Mouse (Mus musculus) liver, embryonic 16.5 days (tissue): ENCODE data around the gene Adcy7. TPM values are rescaled to one million over a fixed set of nuclear protein-coding genes. Genes with fewer than 3 reads are reported as not detected.

Source experiments
- ATAC-seq: fragments of 200-750 bp; cut with Nextera tagmentation; 2 replicates; pipeline ENCODE4 v1.8.0; 2017; ENCODE audit warnings: low read depth, mild to moderate bottlenecking, moderate number of reproducible peaks, moderate library complexity
- H3K27ac ChIP-seq: fragments of 300-500 bp; sonication (generic); 2 replicates; pipeline ENCODE4 v1.5.1; 2014; ENCODE audit warnings: mild to moderate bottlenecking, low read length
- H3K27me3 ChIP-seq: fragments of 300-500 bp; sonication (generic); 2 replicates; pipeline ENCODE4 v1.6.1; 2014; ENCODE audit warnings: low read depth, low read length, mixed read lengths; ENCODE audit not compliant: control insufficient read depth, insufficient read depth
- H3K36me3 ChIP-seq: fragments of 300-500 bp; sonication (generic); 2 replicates; pipeline ENCODE4 v1.6.1; 2014; ENCODE audit warnings: mild to moderate bottlenecking; ENCODE audit not compliant: control insufficient read depth, insufficient read depth
- H3K4me1 ChIP-seq: fragments of 300-500 bp; sonication (generic); 2 replicates; pipeline ENCODE4 v1.6.1; 2014; ENCODE audit warnings: low read depth, low read length, mixed read lengths; ENCODE audit not compliant: control insufficient read depth
- H3K4me2 ChIP-seq: fragments of 300-500 bp; sonication (generic); 2 replicates; pipeline ENCODE4 v1.6.1; 2014; ENCODE audit warnings: low read depth, low read length, mixed read lengths
- H3K4me3 ChIP-seq: fragments of 300-500 bp; sonication (generic); 2 replicates; pipeline ENCODE4 v1.5.1; 2014; ENCODE audit warnings: low read depth, mild to moderate bottlenecking, low read length
- H3K9ac ChIP-seq: fragments of 300-500 bp; sonication (generic); 2 replicates; pipeline ENCODE4 v1.6.1; 2014; ENCODE audit warnings: low read depth, low read length
- H3K9me3 ChIP-seq: fragments of 300-500 bp; sonication (generic); replicated peaks from 2 replicates; pipeline ENCODE4 v1.6.1; 2016; ENCODE audit warnings: low read length; ENCODE audit not compliant: control insufficient read depth
- WGBS: fragments of 180-500 bp; shearing (Covaris S2); extraction: QIAGEN DNeasy Blood & Tissue Kit; methylation state at CpG from one replicate; pipeline ENCODE4 v1.1.7; 2014; ENCODE audit not compliant: insufficient replicate concordance; 5-methylcytosine and 5-hydroxymethylcytosine counted together
- polyA plus RNA-seq: library from polyadenylated mRNA; unstranded; fragments of >200 nt; fragmentation: Nextera tagmentation; extraction: Ambion mirVana; gene quantifications from 2 replicates; pipeline ENCODE4 v1.2.1, GENCODE M21; 2015

The Adcy7 gene
- polyA plus RNA-seq, 1 experiment from 2014 or later = 18.5 TPM

DNA sequence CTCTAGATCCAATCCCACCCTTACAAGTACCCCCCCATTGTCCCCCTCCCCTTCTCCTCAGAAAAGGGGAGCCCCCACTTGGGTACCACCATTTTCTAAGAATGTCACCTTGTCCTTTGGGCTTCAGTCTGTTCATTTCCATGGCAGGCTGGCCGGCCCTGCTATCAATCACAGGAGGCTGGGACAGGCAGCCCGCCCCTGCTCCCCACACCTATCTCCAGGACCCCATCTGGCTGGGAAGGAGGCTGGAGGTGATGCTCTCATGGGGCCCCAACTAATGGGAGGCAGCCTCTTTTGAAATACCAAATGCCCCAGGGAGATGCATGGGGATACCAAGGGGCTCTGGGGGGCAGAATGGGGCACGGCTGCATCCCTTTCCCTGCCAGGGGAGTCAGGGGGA is 20.7 kb downstream of the Adcy7 start:
- no peak overlapping the region for H3K4me3 ChIP-seq
- H3K27ac ChIP-seq = 0 out of 2 replicates have a peak overlapping the region, but pooled peaks have one; percentile 42
- H3K27me3 ChIP-seq = no peaks in the 10 kb centered on the region
- no peaks in the 10 kb centered on the region; the same call in 1 of the 2 replicates for H3K36me3 ChIP-seq
- ATAC-seq = no peak
- 39% methylated on average over 3 of the region's 3 CpGs for WGBS
- H3K9ac ChIP-seq = no peak overlapping the region
- H3K9me3 ChIP-seq = no peaks in the 10 kb centered on the region
- peaks cover 55% of the 10 kb centered on the region for H3K4me1 ChIP-seq
- H3K4me2 ChIP-seq = peak overlapping the region; percentile 27; the same call in 1 of the 2 replicates

DNA sequence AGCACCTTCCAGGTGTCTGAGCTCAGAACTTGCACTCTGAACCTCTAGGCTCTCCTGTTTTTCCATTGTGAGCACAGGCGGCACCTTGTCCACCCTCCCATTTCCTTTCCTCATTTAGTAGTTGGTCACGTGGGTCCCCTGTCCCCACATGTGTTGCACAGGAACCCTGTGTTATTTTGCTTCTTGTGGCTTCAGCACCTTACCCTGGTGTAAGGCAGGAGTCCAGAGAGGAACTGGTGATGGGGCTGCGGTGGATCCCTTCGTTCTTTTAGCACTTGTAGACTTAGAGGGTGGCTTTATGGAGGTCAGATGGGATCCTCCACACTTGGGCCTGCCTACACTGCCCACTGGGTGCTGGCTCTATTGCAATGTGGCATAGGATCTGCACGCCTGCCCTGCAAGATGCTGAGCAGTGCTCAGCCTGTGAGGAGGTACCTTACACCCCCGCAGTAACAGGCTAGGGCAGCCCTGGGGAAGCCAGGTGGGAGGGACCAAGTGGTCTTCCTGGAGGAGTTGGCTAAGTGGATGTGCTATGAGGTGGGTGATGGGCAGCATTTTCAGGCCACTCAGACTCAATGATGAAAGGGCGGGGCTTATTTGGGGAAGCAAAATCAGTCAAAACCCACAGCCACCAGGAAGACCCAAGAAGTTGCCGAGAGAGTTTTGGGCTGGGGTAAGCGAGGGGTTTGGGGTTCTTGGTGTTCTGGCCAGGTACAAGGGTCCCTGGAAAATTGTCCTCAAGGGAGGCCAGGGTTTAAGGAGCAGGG is 21.6 kb downstream of the Adcy7 start:
- Histone ChIP-seq H3K4me1 (peaks cover 55% of the 10 kb centered on the region), H3K4me3 (peak overlapping the region; percentile 37), H3K36me3 (no peaks in the 10 kb centered on the region; the same call in 1 of the 2 replicates), H3K9ac (peak overlapping the region; percentile 1; the same call in 1 of the 2 replicates), H3K27ac (peak overlapping the region; percentile 42; the same call in 1 of the 2 replicates), H3K9me3 (no peaks in the 10 kb centered on the region), H3K4me2 (0 out of 2 replicates have a peak overlapping the region, but pooled peaks have one; percentile 27), H3K27me3 (no peaks in the 10 kb centered on the region)
- ATAC-seq = no peak
- WGBS = 29% methylated on average over 9 of the region's 9 CpGs

GRCm38 (mm10) chr8:88294977-88295376 is 22.8 kb downstream of the Adcy7 start:
- Histone ChIP-seq H3K9me3 (no peaks in the 10 kb centered on the region), H3K4me1 (peaks cover 58% of the 10 kb centered on the region), H3K36me3 (no peaks in the 10 kb centered on the region; the same call in 1 of the 2 replicates), H3K27me3 (no peaks in the 10 kb centered on the region), H3K4me3 (peak overlapping the region; percentile 37), H3K4me2 (peak overlapping the region; percentile 27; the same call in 1 of the 2 replicates), H3K27ac (peak overlapping the region; percentile 61), H3K9ac (peak overlapping the region; percentile 1)
- no peak for ATAC-seq
- 42% methylated on average over 2 of the region's 2 CpGs for WGBS

DNA sequence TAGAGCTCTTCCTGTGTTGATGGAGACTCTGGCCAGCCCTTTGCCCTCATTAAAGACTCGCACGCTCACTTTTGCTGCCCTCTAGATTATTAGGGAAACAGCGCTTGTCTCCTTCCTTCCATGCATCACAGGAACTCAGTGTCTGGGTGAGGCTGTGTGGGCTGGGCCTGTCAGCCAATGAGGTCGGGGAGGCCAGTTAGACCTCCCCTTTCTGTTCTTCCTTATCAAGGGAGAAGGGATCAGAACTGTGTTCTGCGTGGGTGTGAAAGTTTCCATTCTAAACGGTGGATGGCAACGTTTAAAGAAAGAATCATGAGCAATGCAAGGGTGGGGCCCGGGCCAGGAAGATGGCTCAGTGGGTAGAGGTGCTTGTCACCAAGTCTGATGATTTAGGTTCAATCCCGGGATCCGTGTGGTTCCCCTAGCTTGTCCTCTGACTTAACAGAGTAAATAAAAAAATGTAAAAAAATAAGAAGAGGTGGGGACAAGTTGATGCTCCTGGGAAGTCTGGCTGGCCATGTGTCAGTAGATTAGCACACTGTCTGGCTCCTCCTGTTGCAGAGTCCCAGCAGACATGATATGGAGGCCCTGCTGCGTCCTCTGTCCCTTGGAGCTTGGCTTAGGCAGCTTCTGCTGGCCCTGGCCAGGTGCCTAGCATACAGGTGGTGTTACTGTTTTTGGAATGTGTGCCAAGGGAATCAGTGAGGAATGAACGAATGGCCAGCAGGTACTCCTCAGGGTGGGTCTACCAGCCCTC is 26.0 kb downstream of the Adcy7 start:
- no peaks in the 10 kb centered on the region for H3K27me3 ChIP-seq
- H3K4me3 ChIP-seq = peak overlapping the region; percentile 0
- H3K9ac ChIP-seq = no peak overlapping the region; the same call in 1 of the 2 replicates
- WGBS = 15% methylated on average over 12 of the region's 12 CpGs
- peak overlapping the region; percentile 91 for H3K27ac ChIP-seq
- peak overlapping the region; percentile 47 for H3K4me2 ChIP-seq
- ATAC-seq = peak; percentile 76
- no peaks in the 10 kb centered on the region; the same call in 1 of the 2 replicates for H3K36me3 ChIP-seq
- H3K4me1 ChIP-seq = peaks cover 81% of the 10 kb centered on the region
- H3K9me3 ChIP-seq = no peaks in the 10 kb centered on the region

GRCm38 (mm10) chr8:88298733-88299103 is 26.5 kb downstream of the Adcy7 start:
- H3K4me2 ChIP-seq = peak overlapping the region; percentile 47
- H3K9me3 ChIP-seq = no peaks in the 10 kb centered on the region
- H3K4me3 ChIP-seq = peak overlapping the region; percentile 0; the same call in 1 of the 2 replicates
- ATAC-seq = no peak
- no peaks in the 10 kb centered on the region; the same call in 1 of the 2 replicates for H3K36me3 ChIP-seq
- 66% methylated on average over 10 of the region's 10 CpGs for WGBS
- no peaks in the 10 kb centered on the region for H3K27me3 ChIP-seq
- peak overlapping the region; percentile 63; the same call in 1 of the 2 replicates for H3K9ac ChIP-seq
- peaks cover 80% of the 10 kb centered on the region for H3K4me1 ChIP-seq
- H3K27ac ChIP-seq = peak overlapping the region; percentile 91

- H3K4me2 ChIP-seq = peak overlapping the region; percentile 65
Measured at GRCm38 (mm10) chr8:88299907-88300603, 27.9 kb downstream of the Adcy7 start.

DNA sequence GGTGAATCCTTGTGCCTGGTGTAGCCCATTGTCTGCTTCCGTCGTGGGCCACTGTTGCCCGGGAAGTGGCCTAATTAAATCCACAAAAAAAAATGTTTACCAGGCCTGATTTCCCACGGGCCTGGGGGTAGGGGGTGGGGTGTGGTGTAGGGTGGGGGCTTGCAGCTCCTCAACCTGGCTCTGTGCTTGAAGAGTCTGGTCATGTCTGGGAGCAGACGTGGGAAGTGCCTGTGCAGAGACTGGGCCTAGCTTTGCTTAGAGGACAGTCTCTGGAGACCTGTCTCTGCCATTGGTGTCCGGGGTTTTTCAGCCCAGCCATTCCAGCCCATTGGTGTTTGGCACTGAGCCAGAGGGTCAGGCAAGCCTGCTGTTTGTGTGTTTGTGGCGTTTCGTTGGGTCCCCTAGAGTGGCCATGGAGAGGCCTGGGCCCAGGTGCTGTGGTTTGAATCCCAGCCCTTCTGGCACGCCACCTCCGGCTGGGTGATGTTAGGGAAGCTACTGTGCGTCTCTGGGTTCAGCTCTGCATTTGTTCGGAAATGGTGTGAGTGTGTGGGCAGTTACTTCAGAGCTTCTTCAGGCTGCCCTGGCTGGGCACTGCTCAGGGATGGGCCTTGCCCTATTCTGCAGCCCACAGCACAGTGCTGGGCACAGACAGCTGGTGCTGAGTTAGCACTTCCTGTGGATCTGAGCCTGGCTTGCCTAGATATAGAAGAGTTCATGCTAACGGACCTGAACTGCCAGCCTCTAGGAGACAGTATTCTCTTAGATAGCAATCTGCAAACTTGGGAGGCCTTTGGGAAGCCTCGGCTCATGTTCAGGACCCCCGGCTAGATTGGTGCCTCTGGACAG is 29.6 kb downstream of the Adcy7 start:
- WGBS = 43% methylated on average over 15 of the region's 15 CpGs
- H3K27me3 ChIP-seq = no peaks in the 10 kb centered on the region
- H3K9me3 ChIP-seq = no peaks in the 10 kb centered on the region
- H3K9ac ChIP-seq = peak overlapping the region; percentile 63
- peak; percentile 45 for ATAC-seq
- H3K27ac ChIP-seq = peak overlapping the region; percentile 91
- peak overlapping the region; percentile 65 for H3K4me2 ChIP-seq
- H3K4me1 ChIP-seq = peaks cover 70% of the 10 kb centered on the region
- peaks cover 12% of the 10 kb centered on the region for H3K36me3 ChIP-seq
- peak overlapping the region; percentile 54 for H3K4me3 ChIP-seq

More at GRCm38 (mm10) chr8:88299907-88300603, 27.9 kb downstream of the Adcy7 start:
- H3K27ac ChIP-seq = peak overlapping the region; percentile 91
- H3K9ac ChIP-seq = peak overlapping the region; percentile 63
- no peaks in the 10 kb centered on the region for H3K9me3 ChIP-seq
- no peaks in the 10 kb centered on the region; the same call in 1 of the 2 replicates for H3K36me3 ChIP-seq
- peaks cover 71% of the 10 kb centered on the region for H3K4me1 ChIP-seq
- peak overlapping the region; percentile 54 for H3K4me3 ChIP-seq
- 18% methylated on average over 10 of the region's 10 CpGs for WGBS
- ATAC-seq = peak; percentile 83
- H3K27me3 ChIP-seq = no peaks in the 10 kb centered on the region

DNA sequence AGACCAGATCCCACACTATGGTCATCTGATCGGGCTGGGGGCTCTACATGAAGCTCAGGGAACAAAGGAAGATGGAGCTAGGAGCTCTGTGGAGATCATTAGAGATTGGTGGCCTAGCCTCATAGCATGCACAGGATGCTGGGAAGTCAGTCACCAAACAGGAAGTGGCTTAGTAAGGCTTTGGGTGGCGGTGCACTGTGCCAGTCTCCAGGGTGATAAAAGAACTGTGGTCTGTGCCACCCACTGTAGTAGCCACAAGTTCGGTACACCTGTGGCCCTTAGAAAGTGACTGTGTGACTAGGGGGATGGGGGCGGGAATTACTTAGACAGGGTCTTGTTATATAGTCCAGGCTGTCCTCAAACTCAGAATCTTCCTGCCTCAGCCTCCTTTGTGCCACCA is 33.6 kb downstream of the Adcy7 start:
- no peak overlapping the region for H3K4me3 ChIP-seq
- WGBS = 62% methylated on average over 4 of the region's 4 CpGs
- no peak overlapping the region for H3K9ac ChIP-seq
- peaks cover 32% of the 10 kb centered on the region for H3K4me1 ChIP-seq
- peaks cover 31% of the 10 kb centered on the region for H3K36me3 ChIP-seq
- ATAC-seq = no peak
- H3K27me3 ChIP-seq = no peaks in the 10 kb centered on the region
- H3K9me3 ChIP-seq = no peaks in the 10 kb centered on the region
- H3K4me2 ChIP-seq = no peak overlapping the region
- no peak overlapping the region for H3K27ac ChIP-seq
